Mouse (Mus musculus): Measurements from ENCODE around the gene Itgbl1. TPM values are rescaled to one million over a fixed set of nuclear protein-coding genes. Genes with fewer than 3 reads are reported as not detected.

The Itgbl1 gene
- polyA plus RNA-seq (2012; rRNA removed) = 0.25 and 0.35 TPM in 2 replicates

DNA sequence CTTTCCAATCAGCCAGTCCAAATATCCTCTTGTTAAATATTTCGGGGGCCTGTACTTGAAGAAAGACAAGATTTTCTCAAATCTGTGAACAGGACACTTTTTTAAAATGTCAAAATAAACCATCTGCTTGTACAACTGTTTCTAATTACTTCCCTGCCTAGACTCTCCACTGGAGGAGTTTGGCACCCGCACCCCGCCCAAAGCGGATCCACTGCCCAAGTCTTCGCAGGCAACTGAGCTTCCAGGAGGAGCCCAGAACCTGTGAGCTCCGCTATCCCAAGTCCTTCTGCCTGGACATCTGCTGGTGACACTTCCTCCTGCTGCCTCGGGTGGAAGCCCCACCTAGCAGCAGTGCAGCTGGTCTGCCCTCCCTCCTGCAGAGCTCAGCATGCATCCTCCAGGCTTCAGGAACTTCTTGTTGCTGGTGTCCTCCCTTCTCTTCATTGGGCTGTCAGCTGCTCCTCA is at the start of gene Itgbl1:
Gene Itgbl1 (plus strand): TSS at position 51 of the 465 bp plus-strand sequence.

GRCm38 (mm10) chr14:123626501-123627179 is 33.1 kb upstream of the Itgbl1 start, which contains the start of gene Nalcn:
Nalcn (minus strand) TSS chr14:123627144.

Other genes with a start within 250 kb of the Itgbl1 start
- 2.3 and 2.5 TPM in 2 replicates for gene Nalcn, start 32.8 kb upstream of the Itgbl1 start, polyA plus RNA-seq (2012; rRNA removed)